Mouse (Mus musculus): ENCODE data around the gene Hist2h2be. TPM values are rescaled to one million over a fixed set of nuclear protein-coding genes. Genes with fewer than 3 reads are reported as not detected.

Gene Hist2h2be
- total and polyA plus RNA-seq, 3 experiments: 2.3 to 3.8 (median 2.9) TPM

DNA sequence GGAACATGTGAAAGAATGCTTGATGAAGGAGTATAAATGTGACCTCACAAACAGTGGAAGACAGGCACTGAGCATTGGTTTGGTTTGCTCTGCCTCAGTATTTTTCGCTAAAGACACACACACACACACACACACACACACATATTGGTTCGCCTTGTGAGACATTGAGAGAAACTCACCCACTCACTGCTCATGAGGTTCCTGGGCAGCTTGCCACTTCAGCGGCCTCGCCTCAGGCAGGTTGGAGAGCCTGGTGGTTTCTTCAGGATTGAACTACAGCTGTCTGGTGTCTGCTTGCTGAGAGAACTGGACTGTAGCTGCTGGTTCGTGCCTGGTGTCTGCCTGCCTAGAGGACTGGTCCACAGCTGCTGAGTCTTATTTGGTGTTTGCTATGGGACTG lies 39.3 kb downstream of the Hist2h2be start:
- H3K79me2 ChIP-seq (replicated peaks; ENCODE audit: control insufficient read depth, extremely low read depth, insufficient read depth, poor library complexity, severe bottlenecking): 0 out of 2 replicates have a peak, but pooled peaks cover 6% of the 10 kb centered on the region
- no peak for DNase-seq (ENCODE audit: extremely low read depth)
- no peak overlapping the region for H3K9ac ChIP-seq (ENCODE audit: insufficient read depth, low read depth)
- no peak overlapping the region for H3K4me3 ChIP-seq (replicated peaks in 1 of 3; ENCODE audit: low read depth in 2 of 3, low read length in 2 of 3, poor library complexity in 1 of 3)
- H3K9me3 ChIP-seq (replicated peaks; ENCODE audit: low read length): no peaks in the 10 kb centered on the region
- H3K4me2 ChIP-seq (ENCODE audit: insufficient read depth, low read depth, poor library complexity, severe bottlenecking): no peak overlapping the region
- dilution Hi-C loops (cut with MboI; ENCODE audit: extremely low pct_ligation_motif_present, extremely low pct_unique_long_range_greater_than_20kb, low sequenced_read_pairs) (no loop called here), in situ Hi-C loops (cut with MboI; ENCODE audit: low pct_ligation_motif_present, low pct_unique_long_range_greater_than_20kb, low sequenced_read_pairs) (no loop called here)
- no peaks in the 10 kb centered on the region for H3K27me3 ChIP-seq (replicated peaks)
- no peaks in the 10 kb centered on the region for H3K36me3 ChIP-seq (replicated peaks in 1 of 2; ENCODE audit: control insufficient read depth in 1 of 2, insufficient read depth in 1 of 2, low read length in 1 of 2)
- no peak overlapping the region for H3K27ac ChIP-seq (ENCODE audit: insufficient read depth, low read depth)
- peaks cover 7 to 36% of the 10 kb centered on the region in 2 experiments for H3K4me1 ChIP-seq (ENCODE audit: control insufficient read depth in 1 of 2, insufficient read depth in 2 of 2)
- TF ChIP-seq ETS1 (conservative IDR thresholded peaks at IDR 0.05; ENCODE audit: low read depth, low read length) (no peak), KAT2A (IDR thresholded peaks at IDR 0.05; ENCODE audit: insufficient replicate concordance, low read length) (no peak), UBTF (IDR thresholded peaks at IDR 0.05; ENCODE audit: low read depth, low read length) (no peak), MAX (IDR thresholded peaks at IDR 0.05; ENCODE audit: low read length) (no peak), MAZ (IDR thresholded peaks at IDR 0.05; ENCODE audit: low read depth, low read length) (no peak)

DNA sequence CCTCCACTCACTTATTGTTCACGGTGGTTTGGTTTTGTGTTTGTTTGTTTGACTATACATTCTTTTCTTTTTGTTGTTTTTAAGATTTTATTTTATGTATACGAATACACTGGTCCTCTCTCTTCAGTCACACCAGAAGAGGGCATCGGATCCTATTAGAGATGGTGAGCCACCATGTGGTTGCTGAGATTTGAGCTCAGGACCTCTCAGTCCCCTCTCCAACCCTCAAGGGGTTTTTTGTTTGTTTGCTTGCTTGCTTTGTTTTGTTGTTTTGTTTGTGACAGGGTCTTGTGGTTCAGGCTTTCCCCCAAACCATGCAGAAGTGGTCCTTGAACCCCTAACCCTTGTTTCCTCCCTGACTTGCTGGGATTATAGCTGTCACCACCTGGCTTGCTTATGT lies 40.7 kb downstream of the Hist2h2be start:
- H3K4me1 ChIP-seq (ENCODE audit: control insufficient read depth in 1 of 2, insufficient read depth in 2 of 2): peaks cover 0 to 37% of the 10 kb centered on the region in 2 experiments; a peak in 2 of 4 replicates

More for the DNA sequence above, 40.7 kb downstream of the Hist2h2be start:
- DNase-seq (ENCODE audit: extremely low read depth): peak; percentile 43
- H3K4me3 ChIP-seq (replicated peaks in 1 of 3; ENCODE audit: low read depth in 2 of 3, low read length in 2 of 3, poor library complexity in 1 of 3): peak overlapping the region; percentile 62 to 67 (median 63)
- H3K9me3 ChIP-seq (replicated peaks; ENCODE audit: low read length): no peaks in the 10 kb centered on the region
- H3K36me3 ChIP-seq (replicated peaks in 1 of 2; ENCODE audit: control insufficient read depth in 1 of 2, insufficient read depth in 1 of 2, low read length in 1 of 2): no peaks in the 10 kb centered on the region
- dilution Hi-C loops (cut with MboI; ENCODE audit: extremely low pct_ligation_motif_present, extremely low pct_unique_long_range_greater_than_20kb, low sequenced_read_pairs): no loop called here
- in situ Hi-C loops (cut with MboI; ENCODE audit: low pct_ligation_motif_present, low pct_unique_long_range_greater_than_20kb, low sequenced_read_pairs): no loop called here
- peak overlapping the region; percentile 98 for H3K27ac ChIP-seq (ENCODE audit: insufficient read depth, low read depth)
- 0 out of 2 replicates have a peak, but pooled peaks cover 10% of the 10 kb centered on the region for H3K79me2 ChIP-seq (replicated peaks; ENCODE audit: control insufficient read depth, extremely low read depth, insufficient read depth, poor library complexity, severe bottlenecking)
- H3K9ac ChIP-seq (ENCODE audit: insufficient read depth, low read depth): peak overlapping the region; percentile 85
- peak overlapping the region; percentile 81 for H3K4me2 ChIP-seq (ENCODE audit: insufficient read depth, low read depth, poor library complexity, severe bottlenecking)
- H3K27me3 ChIP-seq (replicated peaks): no peaks in the 10 kb centered on the region
- TF ChIP-seq MAFK (IDR thresholded peaks at IDR 0.05; ENCODE audit: insufficient replicate concordance, low read length): no peak
- no peak for TF ChIP-seq POLR2AphosphoS2 (IDR thresholded peaks at IDR 0.05; ENCODE audit: low read depth, low read length)
- TF ChIP-seq MAX (IDR thresholded peaks at IDR 0.05; ENCODE audit: low read length): no peak
- no peak for TF ChIP-seq ZNF384 (IDR thresholded peaks at IDR 0.05; ENCODE audit: low read depth, low read length)
- TF ChIP-seq HCFC1 (IDR thresholded peaks at IDR 0.05; ENCODE audit: low read depth, low read length): 0 out of 2 replicates have a peak, but pooled peaks have one; percentile 13
- peak; percentile 44; the same call in 1 of the 2 replicates for TF ChIP-seq SIN3A (IDR thresholded peaks at IDR 0.05; ENCODE audit: low read length)
- no peak for TF ChIP-seq NELFE (IDR thresholded peaks at IDR 0.05; ENCODE audit: low read depth, low read length)
- peak in 1 of 2 experiments; percentile 64; a peak in 2 of 4 replicates for TF ChIP-seq CTCF (conservative IDR thresholded peaks at IDR 0.05 in 1 of 2, IDR thresholded peaks at IDR 0.05 in 1 of 2; ENCODE audit: low read depth in 2 of 2, low read length in 2 of 2)
- TF ChIP-seq ZKSCAN1 (IDR thresholded peaks at IDR 0.05; ENCODE audit: borderline replicate concordance, low read depth, low read length): no peak
- no peak for TF ChIP-seq JUN (IDR thresholded peaks at IDR 0.05; ENCODE audit: insufficient read depth, low read depth, low read length)
- TF ChIP-seq JUND (conservative IDR thresholded peaks at IDR 0.05; ENCODE audit: low read depth, low read length): no peak
- no peak for TF ChIP-seq MEF2A (IDR thresholded peaks at IDR 0.05; ENCODE audit: borderline replicate concordance, low read depth, low read length)
- 0 out of 2 replicates have a peak, but pooled peaks have one; percentile 23 for TF ChIP-seq MXI1 (IDR thresholded peaks at IDR 0.05; ENCODE audit: low read depth, low read length)
- TF ChIP-seq USF1 (IDR thresholded peaks at IDR 0.05; ENCODE audit: low read depth, low read length): no peak
- TF ChIP-seq POLR2A (IDR thresholded peaks at IDR 0.05; ENCODE audit: low read depth, low read length): no peak
- TF ChIP-seq USF2 (conservative IDR thresholded peaks at IDR 0.05; ENCODE audit: low read depth, low read length): no peak
- TF ChIP-seq TBP (conservative IDR thresholded peaks at IDR 0.05; ENCODE audit: low read depth, low read length): no peak
- TF ChIP-seq KAT2A (IDR thresholded peaks at IDR 0.05; ENCODE audit: insufficient replicate concordance, low read length): no peak
- TF ChIP-seq RAD21 (IDR thresholded peaks at IDR 0.05; ENCODE audit: low read depth, low read length): no peak; the same call in 1 of the 2 replicates
- TF ChIP-seq SMC3 (IDR thresholded peaks at IDR 0.05; ENCODE audit: low read depth, low read length): peak; percentile 18
- no peak for TF ChIP-seq BHLHE40 (IDR thresholded peaks at IDR 0.05; ENCODE audit: low read depth, low read length)
- TF ChIP-seq ELF1 (IDR thresholded peaks at IDR 0.05; ENCODE audit: low read depth, low read length): no peak; the same call in 1 of the 2 replicates
- TF ChIP-seq EP300 (IDR thresholded peaks at IDR 0.05; ENCODE audit: low read length): no peak
- TF ChIP-seq UBTF (IDR thresholded peaks at IDR 0.05; ENCODE audit: low read depth, low read length): no peak
- no peak for TF ChIP-seq RCOR1 (conservative IDR thresholded peaks at IDR 0.05; ENCODE audit: low read depth, low read length)
- no peak for TF ChIP-seq ETS1 (conservative IDR thresholded peaks at IDR 0.05; ENCODE audit: low read depth, low read length)
- no peak for TF ChIP-seq ZMIZ1 (IDR thresholded peaks at IDR 0.05; ENCODE audit: low read depth, low read length)
- TF ChIP-seq MYC (IDR thresholded peaks at IDR 0.05; ENCODE audit: low read depth, low read length): peak; percentile 83
